Mouse (Mus musculus): Measurements from ENCODE around the gene Plcg1. TPM values are rescaled to one million over a fixed set of nuclear protein-coding genes. Genes with fewer than 3 reads are reported as not detected.

Plcg1 gene
- polyA plus RNA-seq, 1 experiment from 2014 or later = 68.8 TPM

GRCm38 (mm10) chr2:160718811-160719210 lies 12.3 kb upstream of the Plcg1 start:
- Histone ChIP-seq H3K9ac (no peak overlapping the region), H3K4me3 (ENCODE audit: low read depth, low read length) (no peak overlapping the region), H3K36me3 (ENCODE audit: insufficient read depth) (peaks cover 96% of the 10 kb centered on the region), H3K4me2 (no peak overlapping the region), H3K4me1 (ENCODE audit: insufficient read depth) (no peaks in the 10 kb centered on the region), H3K27me3 (ENCODE audit: insufficient read depth, low read length) (no peaks in the 10 kb centered on the region), H3K27ac (ENCODE audit: low read depth) (peak overlapping the region; percentile 68; the same call in 1 of the 2 replicates), H3K9me3 (ENCODE audit: low read depth, low read length) (no peaks in the 10 kb centered on the region)
- peak; percentile 91 for ATAC-seq (ENCODE audit: insufficient read depth)
- 57% methylated on average over 3 of the region's 3 CpGs for WGBS
- DNase-seq = peak; percentile 87
- no peak for TF ChIP-seq CTCF (IDR thresholded peaks at IDR 0.05; ENCODE audit: low read depth)

DNA sequence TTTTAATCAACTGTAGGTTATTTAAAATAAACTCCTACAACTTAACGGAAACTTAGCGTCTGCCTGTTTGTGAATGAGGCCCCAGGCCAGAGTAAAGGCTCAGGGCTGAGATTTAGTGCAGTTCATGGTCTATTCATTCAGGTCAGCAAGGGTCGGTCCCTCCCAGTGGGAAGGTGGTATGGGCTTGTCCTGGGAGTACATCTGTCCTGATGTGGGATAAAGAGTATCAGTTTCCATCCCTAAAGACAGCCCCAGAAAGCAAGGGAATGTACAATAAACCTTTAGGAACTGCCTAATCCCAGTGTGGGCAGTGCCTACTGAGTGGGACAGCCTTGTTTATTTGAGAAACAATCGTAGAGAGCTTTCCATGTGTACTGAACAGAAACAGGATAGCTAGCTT lies 8.4 kb upstream of the Plcg1 start:
- ATAC-seq (ENCODE audit: insufficient read depth) = no peak
- H3K9me3 ChIP-seq (ENCODE audit: low read depth, low read length) = no peaks in the 10 kb centered on the region
- WGBS = 79% methylated on average over 4 of the region's 4 CpGs
- no peaks in the 10 kb centered on the region for H3K27me3 ChIP-seq (ENCODE audit: insufficient read depth, low read length)
- H3K36me3 ChIP-seq (ENCODE audit: insufficient read depth) = peaks cover 66% of the 10 kb centered on the region
- no peak overlapping the region for H3K27ac ChIP-seq (ENCODE audit: low read depth)
- H3K4me3 ChIP-seq (ENCODE audit: low read depth, low read length) = no peak overlapping the region
- DNase-seq = no peak
- no peak for TF ChIP-seq CTCF (IDR thresholded peaks at IDR 0.05; ENCODE audit: low read depth)
- no peak overlapping the region for H3K4me2 ChIP-seq
- no peaks in the 10 kb centered on the region for H3K4me1 ChIP-seq (ENCODE audit: insufficient read depth)
- H3K9ac ChIP-seq = no peak overlapping the region

- H3K9me3 ChIP-seq (ENCODE audit: low read depth, low read length) = no peaks in the 10 kb centered on the region
- H3K36me3 ChIP-seq (ENCODE audit: insufficient read depth) = peaks cover 56% of the 10 kb centered on the region
- TF ChIP-seq CTCF (IDR thresholded peaks at IDR 0.05; ENCODE audit: low read depth) = no peak
- H3K4me1 ChIP-seq (ENCODE audit: insufficient read depth) = no peaks in the 10 kb centered on the region
- H3K27ac ChIP-seq (ENCODE audit: low read depth) = no peak overlapping the region
- H3K4me3 ChIP-seq (ENCODE audit: low read depth, low read length) = no peak overlapping the region
- ATAC-seq (ENCODE audit: insufficient read depth) = no peak
- no peak overlapping the region for H3K4me2 ChIP-seq
- no peak overlapping the region for H3K9ac ChIP-seq
- DNase-seq = no peak
- no peaks in the 10 kb centered on the region for H3K27me3 ChIP-seq (ENCODE audit: insufficient read depth, low read length)
- WGBS = 89% methylated on average over 4 of the region's 4 CpGs
Observed at GRCm38 (mm10) chr2:160723613-160724375, 7.3 kb upstream of the Plcg1 start.

DNA sequence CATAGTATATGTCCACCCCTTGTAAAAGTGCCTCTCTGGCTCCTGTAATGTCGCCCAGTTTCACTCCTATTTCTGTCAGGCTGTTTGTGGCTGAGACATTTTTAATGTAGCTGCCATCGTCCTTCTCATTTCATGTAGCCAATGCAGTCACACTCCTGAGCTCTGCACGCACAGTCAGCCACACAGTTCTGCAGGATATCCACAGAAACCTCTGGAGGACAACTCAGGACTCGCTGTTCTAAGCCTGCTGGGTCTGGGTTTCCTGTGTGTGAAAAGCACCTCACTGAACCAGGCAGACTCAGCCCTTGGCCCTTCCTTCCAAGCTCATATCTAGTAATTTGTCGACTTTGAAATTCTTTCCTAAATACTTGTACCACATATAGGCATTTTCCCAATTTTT lies 6.6 kb upstream of the Plcg1 start:
- no peak overlapping the region for H3K27ac ChIP-seq (ENCODE audit: low read depth)
- no peaks in the 10 kb centered on the region for H3K27me3 ChIP-seq (ENCODE audit: insufficient read depth, low read length)
- no peak overlapping the region for H3K4me2 ChIP-seq
- H3K9me3 ChIP-seq (ENCODE audit: low read depth, low read length) = no peaks in the 10 kb centered on the region
- H3K4me1 ChIP-seq (ENCODE audit: insufficient read depth) = no peaks in the 10 kb centered on the region
- H3K9ac ChIP-seq = no peak overlapping the region
- no peak for TF ChIP-seq CTCF (IDR thresholded peaks at IDR 0.05; ENCODE audit: low read depth)
- peaks cover 49% of the 10 kb centered on the region for H3K36me3 ChIP-seq (ENCODE audit: insufficient read depth)
- no peak for DNase-seq
- no peak for ATAC-seq (ENCODE audit: insufficient read depth)
- H3K4me3 ChIP-seq (ENCODE audit: low read depth, low read length) = no peak overlapping the region
- 89% methylated on average over 5 of the region's 5 CpGs for WGBS

GRCm38 (mm10) chr2:160725877-160726864 lies 4.9 kb upstream of the Plcg1 start:
- no peak overlapping the region for H3K4me3 ChIP-seq (ENCODE audit: low read depth, low read length)
- H3K4me2 ChIP-seq = no peak overlapping the region
- 0 out of 2 replicates have a peak, but pooled peaks have one; percentile 6 for TF ChIP-seq CTCF (IDR thresholded peaks at IDR 0.05; ENCODE audit: low read depth)
- DNase-seq = no peak
- no peak overlapping the region for H3K9ac ChIP-seq
- H3K4me1 ChIP-seq (ENCODE audit: insufficient read depth) = 0 out of 2 replicates have a peak, but pooled peaks cover 5% of the 10 kb centered on the region
- WGBS = 66% methylated on average over 6 of the region's 6 CpGs
- H3K27me3 ChIP-seq (ENCODE audit: insufficient read depth, low read length) = no peaks in the 10 kb centered on the region
- ATAC-seq (ENCODE audit: insufficient read depth) = no peak
- H3K27ac ChIP-seq (ENCODE audit: low read depth) = no peak overlapping the region
- H3K9me3 ChIP-seq (ENCODE audit: low read depth, low read length) = no peaks in the 10 kb centered on the region
- peaks cover 33% of the 10 kb centered on the region for H3K36me3 ChIP-seq (ENCODE audit: insufficient read depth)

GRCm38 (mm10) chr2:160728972-160729371 lies 2.1 kb upstream of the Plcg1 start:
- H3K36me3 ChIP-seq (ENCODE audit: insufficient read depth) = peaks cover 8% of the 10 kb centered on the region
- H3K27me3 ChIP-seq (ENCODE audit: insufficient read depth, low read length) = no peaks in the 10 kb centered on the region
- ATAC-seq (ENCODE audit: insufficient read depth) (no peak), DNase-seq (no peak)
- H3K4me3 ChIP-seq (ENCODE audit: low read depth, low read length) = no peak overlapping the region
- H3K4me1 ChIP-seq (ENCODE audit: insufficient read depth) = peaks cover 14% of the 10 kb centered on the region
- H3K9ac ChIP-seq = no peak overlapping the region
- no peak overlapping the region for H3K27ac ChIP-seq (ENCODE audit: low read depth)
- H3K9me3 ChIP-seq (ENCODE audit: low read depth, low read length) = no peaks in the 10 kb centered on the region
- WGBS = 74% methylated on average over 3 of the region's 3 CpGs
- no peak overlapping the region for H3K4me2 ChIP-seq
- no peak for TF ChIP-seq CTCF (IDR thresholded peaks at IDR 0.05; ENCODE audit: low read depth)

DNA sequence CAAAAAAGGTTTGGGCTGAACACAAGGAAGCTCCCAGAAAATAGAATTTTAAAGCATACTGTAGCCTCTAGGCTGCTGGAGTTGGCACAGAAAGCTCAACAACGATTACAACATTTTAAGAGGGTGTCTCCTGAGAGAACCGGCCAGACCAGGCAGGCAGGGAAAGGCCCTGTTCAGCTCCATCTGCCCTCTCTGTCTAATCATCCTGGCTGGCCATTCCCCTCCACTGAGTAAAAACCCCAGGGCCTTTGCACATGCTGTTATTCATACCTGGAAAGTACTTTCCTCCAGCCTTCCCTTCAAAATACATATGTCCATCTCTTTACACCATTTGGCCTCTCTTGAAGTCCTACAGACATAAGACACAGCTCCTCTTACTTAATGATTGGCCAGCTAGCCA lies 1.7 kb upstream of the Plcg1 start:
- Histone ChIP-seq H3K4me2 (no peak overlapping the region), H3K9ac (no peak overlapping the region), H3K4me3 (ENCODE audit: low read depth, low read length) (no peak overlapping the region), H3K27ac (ENCODE audit: low read depth) (no peak overlapping the region), H3K4me1 (ENCODE audit: insufficient read depth) (peaks cover 17% of the 10 kb centered on the region), H3K36me3 (ENCODE audit: insufficient read depth) (peaks cover 9% of the 10 kb centered on the region; the same call in 1 of the 2 replicates), H3K9me3 (ENCODE audit: low read depth, low read length) (no peaks in the 10 kb centered on the region), H3K27me3 (ENCODE audit: insufficient read depth, low read length) (no peaks in the 10 kb centered on the region)
- TF ChIP-seq CTCF (IDR thresholded peaks at IDR 0.05; ENCODE audit: low read depth) = no peak
- WGBS = 61% methylated on average over 2 of the region's 2 CpGs
- DNase-seq (no peak), ATAC-seq (ENCODE audit: insufficient read depth) (no peak)
